Mouse (Mus musculus): ENCODE results near the gene Gtf2h2.
"Not testable (repeated sequence)": the region's sequence is repeated elsewhere in the genome, so short reads cannot be mapped to it uniquely, and the experiment has no call there.

Gene Gtf2h2

DNA sequence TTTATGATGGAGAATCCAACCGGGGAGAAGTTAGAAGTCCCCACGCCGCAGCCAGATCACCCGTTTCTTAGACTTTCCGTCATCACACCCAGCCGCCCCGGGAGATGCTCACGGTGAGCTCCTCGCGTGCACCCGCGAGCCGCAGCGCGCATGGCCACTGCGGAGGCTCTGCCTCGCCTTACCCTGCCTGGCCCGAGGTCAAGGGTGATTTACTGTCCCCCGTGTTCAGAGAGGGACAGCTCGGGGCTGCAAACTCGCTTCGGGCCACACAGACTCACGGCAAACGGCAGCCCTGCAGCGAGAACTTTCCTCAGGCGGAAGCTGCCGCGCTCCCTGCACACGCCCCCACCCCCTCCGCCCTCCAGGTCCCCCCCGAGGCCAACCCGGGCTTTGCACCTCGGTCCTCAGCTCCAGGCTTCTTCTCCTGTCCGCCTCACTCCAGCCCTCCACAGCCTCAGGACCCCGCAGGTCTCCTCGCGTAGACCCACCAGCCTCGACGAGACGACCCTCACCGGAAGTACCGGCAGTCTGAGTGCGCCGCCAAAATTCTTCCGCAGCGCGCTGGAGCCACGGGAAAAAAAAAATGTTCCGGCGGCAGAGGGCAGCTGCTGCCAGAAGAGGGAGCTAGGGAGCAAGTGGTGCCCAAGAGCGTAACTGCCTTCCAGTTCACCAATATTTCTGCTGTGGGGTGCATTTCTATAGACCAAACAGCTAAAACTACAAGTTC lies at the start of gene Gtf2h2:
Gtf2h2 (minus strand) TSS at position 519 of the 727 bp plus-strand sequence.
- DNase-seq (ENCODE audit: inconsistent ontology term) = peak; percentile 83

GRCm38 (mm10) chr13:100536149-100536548 lies 43.8 kb upstream of the Gtf2h2 start:
- peak; percentile 4 for DNase-seq (ENCODE audit: inconsistent ontology term)

GRCm38 (mm10) chr13:100532788-100533365 lies 40.5 kb upstream of the Gtf2h2 start:
- no peak for DNase-seq (ENCODE audit: inconsistent ontology term)

DNA sequence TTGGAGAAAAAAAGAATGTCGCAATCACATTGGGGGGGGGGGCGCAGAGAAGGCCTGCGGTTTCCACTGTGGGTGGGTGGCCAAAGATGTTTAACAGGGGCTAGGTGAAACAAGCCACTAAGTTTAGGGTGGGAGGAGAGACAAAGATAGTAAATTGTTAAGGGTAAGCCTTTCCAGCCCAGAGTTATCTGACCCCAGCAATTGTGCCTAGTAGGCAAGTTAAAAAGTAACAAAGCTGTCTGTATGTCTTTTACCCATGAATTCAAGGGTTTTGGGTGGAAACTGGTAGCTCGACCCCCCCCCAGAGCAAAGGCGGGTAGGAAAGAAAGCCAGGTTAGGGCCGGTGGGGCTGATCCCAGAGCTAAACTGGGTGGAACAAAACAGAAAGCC lies 34.3 kb upstream of the Gtf2h2 start:
- DNase-seq (ENCODE audit: inconsistent ontology term) = no peak

DNA sequence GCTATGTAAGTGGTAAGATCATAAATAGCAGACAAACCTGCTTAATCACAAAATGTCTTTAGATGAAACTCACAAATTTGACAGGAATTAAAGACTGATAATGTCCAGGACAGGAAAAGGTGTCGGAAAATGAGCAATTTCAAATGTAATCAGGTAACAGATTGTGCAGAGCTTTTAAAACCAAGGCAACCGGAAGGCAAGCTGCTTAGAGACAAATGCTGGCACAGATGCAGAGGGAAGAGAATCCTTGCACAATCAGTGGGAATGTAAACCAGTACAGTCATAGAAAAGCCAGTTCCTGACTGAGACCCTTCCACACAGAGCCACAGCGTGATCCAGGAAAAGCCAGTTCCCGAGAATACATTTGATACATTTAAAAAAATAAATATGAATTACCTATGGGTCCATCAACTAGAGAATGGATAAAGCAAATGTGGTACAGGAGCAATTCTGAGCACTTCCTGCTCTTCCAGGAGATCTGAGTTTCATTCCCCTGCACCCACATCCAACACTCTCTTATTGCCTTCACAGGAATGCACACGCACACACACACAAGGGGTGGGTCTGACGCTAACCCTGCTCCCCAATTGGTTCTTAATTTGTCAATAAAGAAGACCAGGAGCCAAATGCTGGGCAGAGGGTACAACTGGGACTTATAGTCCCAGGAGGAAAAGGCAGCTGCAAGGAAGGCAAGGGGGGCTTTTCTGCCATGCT lies 33.7 kb upstream of the Gtf2h2 start:
- DNase-seq (ENCODE audit: inconsistent ontology term) = peak; percentile 6

- peak; percentile 60 for DNase-seq (ENCODE audit: inconsistent ontology term)
These were observed 32.5 kb upstream of the Gtf2h2 start for GRCm38 (mm10) chr13:100524896-100525295.

GRCm38 (mm10) chr13:100523698-100524097 lies 31.3 kb upstream of the Gtf2h2 start:
- no peak for DNase-seq (ENCODE audit: inconsistent ontology term)

DNA sequence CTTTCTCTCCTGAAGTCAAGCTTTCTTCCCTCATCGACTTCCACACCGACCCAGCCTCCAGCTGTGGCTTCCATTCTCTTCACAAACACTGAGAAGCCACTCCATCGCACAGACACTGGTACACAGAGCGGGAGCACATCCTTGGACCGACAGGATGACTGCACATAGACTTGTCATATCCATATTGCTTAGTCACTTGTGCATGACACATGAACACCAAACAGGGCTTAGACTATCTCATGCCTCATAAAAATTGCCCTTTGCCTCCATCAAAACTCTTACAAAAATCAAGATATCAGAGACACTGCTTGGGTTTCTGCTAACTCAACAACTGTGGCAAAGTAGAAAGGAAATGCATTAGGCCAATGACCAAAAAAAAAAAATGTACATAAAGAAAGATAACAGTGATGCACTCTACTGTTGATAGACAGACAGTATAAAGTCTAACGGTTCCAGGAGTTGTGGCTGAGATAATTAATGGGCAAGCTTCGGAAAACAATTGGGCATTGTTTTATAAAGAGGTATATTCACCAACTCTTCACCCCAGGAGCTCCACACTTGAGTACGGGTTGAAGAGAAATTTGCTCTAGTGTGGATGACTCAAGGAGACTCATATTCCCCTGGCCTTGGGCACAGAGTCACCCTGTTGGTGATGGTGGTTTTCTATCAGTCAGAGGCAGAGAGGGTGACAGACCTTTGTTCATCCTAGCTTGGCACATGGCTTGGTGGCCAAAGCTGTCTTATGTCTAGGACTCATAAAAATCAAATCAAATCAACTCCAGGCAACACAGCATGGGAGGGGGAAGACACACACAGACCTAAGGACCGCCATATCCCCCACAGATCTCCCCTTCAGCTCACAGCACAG lies 29.6 kb upstream of the Gtf2h2 start:
- no peak for DNase-seq (ENCODE audit: inconsistent ontology term)

- DNase-seq (ENCODE audit: inconsistent ontology term) = no peak
These were observed 26.8 kb upstream of the Gtf2h2 start for GRCm38 (mm10) chr13:100519162-100519561.

DNA sequence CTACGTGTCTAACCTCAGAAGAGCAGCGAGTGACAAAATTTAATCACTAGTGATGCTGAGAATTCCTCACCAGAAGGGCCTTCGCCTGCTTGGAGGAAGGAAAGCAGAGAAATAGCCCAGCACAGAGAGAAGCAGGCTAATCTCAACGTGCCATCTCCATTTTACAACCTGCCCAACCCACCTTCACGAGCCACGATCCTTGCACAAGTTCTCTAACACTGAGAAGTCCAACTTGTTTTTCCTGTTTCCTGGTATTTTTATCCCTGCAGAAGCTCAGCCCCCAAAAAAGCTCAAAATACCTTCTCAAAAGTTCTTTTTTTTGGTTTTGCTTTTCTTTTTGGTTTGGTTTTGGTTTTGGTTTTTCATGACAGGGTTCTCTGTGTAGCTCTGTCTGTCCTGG lies 25.8 kb upstream of the Gtf2h2 start:
- DNase-seq (ENCODE audit: inconsistent ontology term) = no peak

- DNase-seq (ENCODE audit: inconsistent ontology term) = no peak
These were observed 25.3 kb upstream of the Gtf2h2 start for GRCm38 (mm10) chr13:100517652-100518153.

DNA sequence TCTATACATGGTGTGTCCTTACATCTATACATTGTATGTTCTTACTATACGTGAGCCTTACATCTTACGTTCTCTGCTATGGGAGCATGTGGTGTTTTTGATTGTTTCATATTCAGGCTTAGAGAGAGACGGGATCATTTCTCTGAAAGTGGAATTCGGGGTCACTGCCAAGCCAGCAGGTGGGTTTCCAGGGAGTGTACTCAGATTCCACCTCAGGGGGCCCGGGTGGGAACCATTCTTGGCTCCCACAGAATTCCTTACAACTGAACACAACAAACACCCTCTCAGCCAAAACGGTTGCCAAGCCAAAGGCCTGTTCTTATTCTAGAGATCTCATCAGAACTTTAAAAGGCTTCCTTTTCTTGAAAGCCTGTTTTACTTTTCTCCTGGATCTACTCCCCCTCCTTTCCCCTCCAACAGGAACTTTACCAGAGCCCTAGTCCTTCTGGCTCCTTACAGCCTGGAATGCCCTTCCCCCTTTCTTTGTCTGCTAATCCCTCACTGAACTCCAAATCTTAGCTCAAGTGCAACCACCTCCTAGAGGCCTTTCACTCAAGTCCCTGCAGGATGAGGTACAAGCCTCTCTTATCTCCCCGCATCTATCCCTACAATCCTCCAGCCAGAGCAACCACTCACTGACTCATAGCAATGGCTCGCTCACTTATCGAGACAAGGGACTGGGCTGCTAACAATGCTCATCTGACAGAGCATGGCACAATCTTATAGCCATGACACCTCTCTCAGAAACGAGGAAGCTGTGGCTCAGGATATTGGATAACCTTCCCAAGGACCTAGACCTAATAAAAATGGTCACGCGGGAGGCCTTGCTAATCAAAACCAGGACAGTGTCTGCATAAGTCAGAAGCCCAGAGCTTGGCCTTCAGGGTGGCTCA lies 24.1 kb upstream of the Gtf2h2 start:
- DNase-seq (ENCODE audit: inconsistent ontology term) = peak; percentile 23

GRCm38 (mm10) chr13:100512792-100513191 lies 20.4 kb upstream of the Gtf2h2 start:
- no peak for DNase-seq (ENCODE audit: inconsistent ontology term)

- DNase-seq (ENCODE audit: inconsistent ontology term) = no peak
These were observed 19.5 kb upstream of the Gtf2h2 start for GRCm38 (mm10) chr13:100511860-100512364.

GRCm38 (mm10) chr13:100511146-100511859 lies 18.9 kb upstream of the Gtf2h2 start:
- DNase-seq (ENCODE audit: inconsistent ontology term) = no peak

- DNase-seq (ENCODE audit: inconsistent ontology term) = not testable (repeated sequence)
These were observed 7.2 kb upstream of the Gtf2h2 start for GRCm38 (mm10) chr13:100499625-100500024.

DNA sequence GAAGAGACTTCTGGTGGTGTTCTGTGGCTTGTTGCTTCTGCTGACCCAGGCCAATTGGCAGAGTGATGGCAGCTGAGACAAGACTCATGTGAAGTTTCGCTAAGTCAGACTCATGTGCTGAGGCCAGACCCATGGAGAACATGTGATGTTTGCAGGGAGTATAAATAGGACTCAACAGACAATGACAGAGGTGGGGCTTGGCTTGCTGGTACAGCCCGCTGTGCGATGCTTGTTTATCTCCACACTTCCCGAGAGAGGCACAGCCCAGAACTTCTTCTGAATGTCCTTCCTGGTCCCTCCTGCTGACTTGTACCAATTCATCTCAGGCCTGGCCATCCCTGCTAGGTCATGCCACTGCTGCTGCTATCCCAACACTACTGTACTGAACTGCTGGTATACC lies 3.0 kb upstream of the Gtf2h2 start:
- DNase-seq (ENCODE audit: inconsistent ontology term) = no peak

GRCm38 (mm10) chr13:100494370-100494769 lies 2.0 kb upstream of the Gtf2h2 start:
- not testable (repeated sequence) for DNase-seq (ENCODE audit: inconsistent ontology term)

DNA sequence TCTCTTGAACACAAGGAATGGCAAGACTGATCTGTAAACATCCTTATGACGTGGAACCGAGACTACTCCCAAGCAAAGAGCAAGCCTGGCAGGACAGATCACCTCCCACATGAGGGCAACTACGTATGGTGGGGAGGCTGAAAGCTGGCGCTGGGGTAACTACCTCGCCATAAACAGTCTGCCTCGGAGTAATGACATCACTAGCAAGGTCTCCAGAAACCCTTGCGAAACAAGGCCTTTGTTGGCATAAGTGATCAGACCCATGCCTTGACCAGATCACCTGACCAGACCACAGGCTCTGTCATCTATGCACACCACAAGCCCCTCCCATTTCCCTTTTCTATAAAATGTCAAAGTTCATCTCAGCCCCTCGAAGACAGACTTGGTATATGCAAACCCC lies 934 bp upstream of the Gtf2h2 start:
- no peak for DNase-seq (ENCODE audit: inconsistent ontology term)

GRCm38 (mm10) chr13:100491623-100492022 lies 756 bp downstream of the Gtf2h2 start:
- DNase-seq (ENCODE audit: inconsistent ontology term) = no peak
